Mouse (Mus musculus): ENCODE data around the gene Coro1b. TPM values are rescaled to one million over a fixed set of nuclear protein-coding genes. Genes with fewer than 3 reads are reported as not detected.

Coro1b gene
- total and polyA plus RNA-seq, 3 experiments = 179 to 265 (median 194) TPM

- TF ChIP-seq JUN (IDR thresholded peaks at IDR 0.05; ENCODE audit: insufficient read depth, low read depth, low read length) (no peak), E2F4 (IDR thresholded peaks at IDR 0.05; ENCODE audit: insufficient replicate concordance, low read depth, low read length) (no peak), TCF12 (IDR thresholded peaks at IDR 0.05; ENCODE audit: low read depth, low read length) (peak; percentile 30; the same call in 1 of the 2 replicates)
These were observed 12.0 kb upstream of the Coro1b start (continued) for GRCm38 (mm10) chr19:4136463-4136862.

GRCm38 (mm10) chr19:4137913-4138312, 10.5 kb upstream of the Coro1b start:
- Histone ChIP-seq H3K27me3 (replicated peaks) (no peaks in the 10 kb centered on the region), H3K27ac (ENCODE audit: insufficient read depth, low read depth) (no peak overlapping the region; the same call in 1 of the 2 replicates), H3K4me3 (replicated peaks in 1 of 3; ENCODE audit: low read depth in 2 of 3, low read length in 2 of 3, poor library complexity in 1 of 3) (no peak overlapping the region), H3K36me3 (replicated peaks in 1 of 2; ENCODE audit: control insufficient read depth in 1 of 2, insufficient read depth in 1 of 2, low read length in 1 of 2) (peaks cover 4 to 56% of the 10 kb centered on the region in 2 experiments), H3K9ac (ENCODE audit: insufficient read depth, low read depth) (no peak overlapping the region), H3K4me1 (ENCODE audit: control insufficient read depth in 1 of 2, insufficient read depth in 2 of 2) (peaks cover 38 to 91% of the 10 kb centered on the region in 2 experiments), H3K4me2 (ENCODE audit: insufficient read depth, low read depth, poor library complexity, severe bottlenecking) (peak overlapping the region; percentile 42), H3K79me2 (replicated peaks; ENCODE audit: control insufficient read depth, extremely low read depth, insufficient read depth, poor library complexity, severe bottlenecking) (no peaks in the 10 kb centered on the region; the same call in 1 of the 2 replicates), H3K9me3 (replicated peaks; ENCODE audit: low read length) (no peaks in the 10 kb centered on the region)
- in situ Hi-C loops (cut with MboI; ENCODE audit: low pct_ligation_motif_present, low pct_unique_long_range_greater_than_20kb, low sequenced_read_pairs) = no loop called here
- DNase-seq (ENCODE audit: extremely low read depth) = peak; percentile 43
- dilution Hi-C loops (cut with MboI; ENCODE audit: extremely low pct_ligation_motif_present, extremely low pct_unique_long_range_greater_than_20kb, low sequenced_read_pairs) = no loop called here
- TF ChIP-seq IRF4 (IDR thresholded peaks at IDR 0.05; ENCODE audit: low read depth, low read length) (peak; percentile 85), EP300 (IDR thresholded peaks at IDR 0.05; ENCODE audit: low read length) (peak; percentile 86), E2F4 (IDR thresholded peaks at IDR 0.05; ENCODE audit: insufficient replicate concordance, low read depth, low read length) (peak; percentile 34; the same call in 1 of the 2 replicates), HCFC1 (IDR thresholded peaks at IDR 0.05; ENCODE audit: low read depth, low read length) (no peak)

- no peak within 1 kb of the TSS for H3K4me3 ChIP-seq (replicated peaks in 1 of 3; ENCODE audit: low read depth in 2 of 3, low read length in 2 of 3, poor library complexity in 1 of 3)
- H3K27me3 ChIP-seq (replicated peaks) = no peaks in the 10 kb centered on the region
- no peak for DNase-seq (ENCODE audit: extremely low read depth)
- H3K79me2 ChIP-seq (replicated peaks; ENCODE audit: control insufficient read depth, extremely low read depth, insufficient read depth, poor library complexity, severe bottlenecking) = no peaks in the 10 kb centered on the region
- in situ Hi-C loops (cut with MboI; ENCODE audit: low pct_ligation_motif_present, low pct_unique_long_range_greater_than_20kb, low sequenced_read_pairs) = no loop called here
- peaks cover 48 to 91% of the 10 kb centered on the region in 2 experiments for H3K4me1 ChIP-seq (ENCODE audit: control insufficient read depth in 1 of 2, insufficient read depth in 2 of 2)
- H3K9ac ChIP-seq (ENCODE audit: insufficient read depth, low read depth) = no peak within 1 kb of the TSS
- TF ChIP-seq NRF1 (IDR thresholded peaks at IDR 0.05; ENCODE audit: low read depth, low read length) (no peak), RCOR1 (conservative IDR thresholded peaks at IDR 0.05; ENCODE audit: low read depth, low read length) (no peak), ETS1 (conservative IDR thresholded peaks at IDR 0.05; ENCODE audit: low read depth, low read length) (no peak), ZMIZ1 (IDR thresholded peaks at IDR 0.05; ENCODE audit: low read depth, low read length) (no peak), MYC (IDR thresholded peaks at IDR 0.05; ENCODE audit: low read depth, low read length) (no peak), POLR2A (IDR thresholded peaks at IDR 0.05; ENCODE audit: low read depth, low read length) (no peak), KAT2A (IDR thresholded peaks at IDR 0.05; ENCODE audit: insufficient replicate concordance, low read length) (no peak), SMC3 (IDR thresholded peaks at IDR 0.05; ENCODE audit: low read depth, low read length) (no peak), ZNF384 (IDR thresholded peaks at IDR 0.05; ENCODE audit: low read depth, low read length) (no peak), ZKSCAN1 (IDR thresholded peaks at IDR 0.05; ENCODE audit: borderline replicate concordance, low read depth, low read length) (no peak), USF2 (conservative IDR thresholded peaks at IDR 0.05; ENCODE audit: low read depth, low read length) (no peak), BHLHE40 (IDR thresholded peaks at IDR 0.05; ENCODE audit: low read depth, low read length) (no peak), ZC3H11A (IDR thresholded peaks at IDR 0.05; ENCODE audit: low read depth, low read length) (no peak), CHD2 (IDR thresholded peaks at IDR 0.05; ENCODE audit: low read length) (no peak)
- peaks cover 0 to 49% of the 10 kb centered on the region in 2 experiments for H3K36me3 ChIP-seq (replicated peaks in 1 of 2; ENCODE audit: control insufficient read depth in 1 of 2, insufficient read depth in 1 of 2, low read length in 1 of 2)
- H3K4me2 ChIP-seq (ENCODE audit: insufficient read depth, low read depth, poor library complexity, severe bottlenecking) = no peak within 1 kb of the TSS
- dilution Hi-C loops (cut with MboI; ENCODE audit: extremely low pct_ligation_motif_present, extremely low pct_unique_long_range_greater_than_20kb, low sequenced_read_pairs) = no loop called here
- H3K9me3 ChIP-seq (replicated peaks; ENCODE audit: low read length) = no peaks in the 10 kb centered on the region
- H3K27ac ChIP-seq (ENCODE audit: insufficient read depth, low read depth) = no peak within 1 kb of the TSS
These were observed 9.0 kb upstream of the Coro1b start, which contains the start of gene Gpr152 for GRCm38 (mm10) chr19:4139446-4139845. Gene Gpr152, plus strand, starts transcription at chr19:4139787.
